Mouse (Mus musculus): Measurements from ENCODE around the gene Trmt2b.

GRCm38 (mm10) chrX:134287305-134287704 lies 10.5 kb upstream of the Trmt2b start:
- TF ChIP-seq POLR2A (IDR thresholded peaks at IDR 0.05; ENCODE audit: insufficient read length, low read depth), result no peak
- no peak for TF ChIP-seq MAX (IDR thresholded peaks at IDR 0.05; ENCODE audit: low read depth)

Data from myocyte (in vitro differentiated cells).